Mouse (Mus musculus) kidney, postnatal 0 days (tissue): ENCODE measurements around the gene Emc10. TPM values are rescaled to one million over a fixed set of nuclear protein-coding genes. Genes with fewer than 3 reads are reported as not detected.

Experiments
- ATAC-seq: fragments of 200-750 bp; cut with Nextera tagmentation; replicated peaks from 2 replicates; pipeline ENCODE4 v1.8.0; 2017; ENCODE audit warnings: low read depth, moderate number of reproducible peaks, moderate TSS enrichment, moderate library complexity; ENCODE audit not compliant: low FRiP score
- DNase-seq: peaks from one replicate; pipeline ENCODE4 v3.0.0-alpha.2; 2016; ENCODE audit warnings: low spot score
- H3K27ac ChIP-seq: fragments of 300-500 bp; sonication (generic); 2 replicates; pipeline ENCODE4 v1.5.1; 2014; ENCODE audit warnings: mild to moderate bottlenecking
- H3K27me3 ChIP-seq: fragments of 300-500 bp; sonication (generic); 2 replicates; pipeline ENCODE4 v1.6.1; 2014; ENCODE audit warnings: low read length, mixed read lengths; ENCODE audit not compliant: insufficient read depth
- H3K36me3 ChIP-seq: fragments of 300-500 bp; sonication (generic); 2 replicates; pipeline ENCODE4 v1.6.1; 2014; ENCODE audit warnings: low read length, mixed read lengths; ENCODE audit not compliant: insufficient read depth
- H3K4me1 ChIP-seq: fragments of 300-500 bp; sonication (generic); replicated peaks from 2 replicates; pipeline ENCODE4 v1.6.1; 2014; ENCODE audit warnings: antibody characterized with exemption, low read length, mixed read lengths; ENCODE audit not compliant: insufficient read depth
- H3K4me2 ChIP-seq: fragments of 300-500 bp; sonication (generic); 2 replicates; pipeline ENCODE4 v1.6.1; 2014; ENCODE audit warnings: mild to moderate bottlenecking, low read length, moderate library complexity, mixed read lengths
- H3K4me3 ChIP-seq: fragments of 300-500 bp; sonication (generic); replicated peaks from 2 replicates; pipeline ENCODE4 v1.5.1; 2014; ENCODE audit warnings: low read depth, low read length
- H3K9ac ChIP-seq: fragments of 300-500 bp; sonication (generic); 2 replicates; pipeline ENCODE4 v1.6.1; 2014; ENCODE audit warnings: low read depth, low read length
- H3K9me3 ChIP-seq: fragments of 300-500 bp; sonication (generic); replicated peaks from 2 replicates; pipeline ENCODE4 v1.6.1; 2016; ENCODE audit warnings: low read length, inconsistent platforms, mixed read lengths
- CTCF ChIP-seq: IDR thresholded peaks from 2 replicates; pipeline ENCODE4 v1.5.1; 2016; ENCODE audit warnings: antibody characterized with exemption, low read depth, mild to moderate bottlenecking, moderate library complexity
- WGBS: fragments of 180-500 bp; shearing (Covaris S2); extraction: QIAGEN DNeasy Blood & Tissue Kit; methylation state at CpG from one replicate; pipeline ENCODE4 v1.1.7; 2014; 5-methylcytosine and 5-hydroxymethylcytosine counted together
- polyA plus RNA-seq: library from polyadenylated mRNA; unstranded; fragments of >200 nt; fragmentation: Nextera tagmentation; extraction: Ambion mirVana; gene quantifications from 2 replicates; pipeline ENCODE4 v1.2.1, GENCODE M21; 2015

Emc10 gene
- polyA plus RNA-seq, 1 experiment from 2014 or later = 136 TPM

- Histone ChIP-seq H3K4me1 (no peaks in the 10 kb centered on the region), H3K9me3 (no peaks in the 10 kb centered on the region), H3K36me3 (no peaks in the 10 kb centered on the region), H3K9ac (peak overlapping the region; percentile 43; the same call in 1 of the 2 replicates), H3K27me3 (0 out of 2 replicates have a peak, but pooled peaks cover 7% of the 10 kb centered on the region), H3K4me3 (no peak overlapping the region), H3K27ac (no peak overlapping the region), H3K4me2 (peak overlapping the region; percentile 48)
- TF ChIP-seq CTCF = no peak
- ATAC-seq (0 out of 2 replicates have a peak, but pooled peaks have one; percentile 30), DNase-seq (peak; percentile 57)
- WGBS = 18% methylated on average over 22 of the region's 22 CpGs
Observed at GRCm38 (mm10) chr7:44525126-44525832, 28.9 kb upstream of the Emc10 start.

GRCm38 (mm10) chr7:44524502-44524901 is 28.2 kb upstream of the Emc10 start, which contains the start of gene Mybpc2:
Gene Mybpc2 (minus strand): TSS chr7:44524656.
- H3K27ac ChIP-seq = no peak within 1 kb of the TSS
- no peak for TF ChIP-seq CTCF
- H3K4me1 ChIP-seq = no peaks in the 10 kb centered on the region
- peak within 1 kb of the TSS; percentile 48 for H3K4me2 ChIP-seq
- DNase-seq = no peak
- no peak for ATAC-seq
- H3K4me3 ChIP-seq = no peak within 1 kb of the TSS
- peak within 1 kb of the TSS; percentile 43; the same call in 1 of the 2 replicates for H3K9ac ChIP-seq
- 27% methylated on average over 12 of the region's 12 CpGs for WGBS
- no peaks in the 10 kb centered on the region for H3K9me3 ChIP-seq
- no peaks in the 10 kb centered on the region for H3K36me3 ChIP-seq
- 0 out of 2 replicates have a peak, but pooled peaks cover 7% of the 10 kb centered on the region for H3K27me3 ChIP-seq

- Histone ChIP-seq H3K9me3 (no peaks in the 10 kb centered on the region), H3K9ac (no peak overlapping the region), H3K4me2 (no peak overlapping the region), H3K27me3 (0 out of 2 replicates have a peak, but pooled peaks cover 7% of the 10 kb centered on the region), H3K4me3 (no peak overlapping the region), H3K36me3 (no peaks in the 10 kb centered on the region), H3K4me1 (no peaks in the 10 kb centered on the region), H3K27ac (no peak overlapping the region)
- DNase-seq (no peak), ATAC-seq (no peak)
- 88% methylated on average over 2 of the region's 2 CpGs for WGBS
- no peak for TF ChIP-seq CTCF
Observed at GRCm38 (mm10) chr7:44523056-44523455, 26.7 kb upstream of the Emc10 start.

GRCm38 (mm10) chr7:44521710-44522109 is 25.4 kb upstream of the Emc10 start:
- ATAC-seq = peak; percentile 33; the same call in 1 of the 2 replicates

GRCm38 (mm10) chr7:44520990-44521389 is 24.7 kb upstream of the Emc10 start:
- Histone ChIP-seq H3K9me3 (no peaks in the 10 kb centered on the region), H3K27me3 (0 out of 2 replicates have a peak, but pooled peaks cover 7% of the 10 kb centered on the region), H3K4me3 (no peak overlapping the region), H3K27ac (no peak overlapping the region), H3K36me3 (no peaks in the 10 kb centered on the region), H3K9ac (no peak overlapping the region), H3K4me1 (no peaks in the 10 kb centered on the region), H3K4me2 (no peak overlapping the region)
- ATAC-seq = no peak
- WGBS = 47% methylated on average over 3 of the region's 3 CpGs
- no peak for DNase-seq
- TF ChIP-seq CTCF = no peak

More at GRCm38 (mm10) chr7:44521710-44522109, 25.4 kb upstream of the Emc10 start:
- H3K4me2 ChIP-seq = peak overlapping the region; percentile 28; the same call in 1 of the 2 replicates
- H3K27me3 ChIP-seq = 0 out of 2 replicates have a peak, but pooled peaks cover 7% of the 10 kb centered on the region
- no peaks in the 10 kb centered on the region for H3K4me1 ChIP-seq
- H3K9me3 ChIP-seq = no peaks in the 10 kb centered on the region
- H3K9ac ChIP-seq = no peak overlapping the region
- TF ChIP-seq CTCF = peak; percentile 81
- DNase-seq = peak; percentile 72
- H3K4me3 ChIP-seq = no peak overlapping the region; the same call in 1 of the 2 replicates
- H3K27ac ChIP-seq = no peak overlapping the region
- 1% methylated on average over 20 of the region's 20 CpGs for WGBS
- no peaks in the 10 kb centered on the region for H3K36me3 ChIP-seq

- no peak overlapping the region for H3K4me3 ChIP-seq
- no peak for DNase-seq
- no peak; the same call in 1 of the 2 replicates for TF ChIP-seq CTCF
- H3K4me1 ChIP-seq = no peaks in the 10 kb centered on the region
- no peak overlapping the region for H3K9ac ChIP-seq
- H3K27me3 ChIP-seq = 0 out of 2 replicates have a peak, but pooled peaks cover 7% of the 10 kb centered on the region
- H3K9me3 ChIP-seq = no peaks in the 10 kb centered on the region
- H3K27ac ChIP-seq = no peak overlapping the region
- ATAC-seq = no peak
- no peaks in the 10 kb centered on the region for H3K36me3 ChIP-seq
- WGBS = 70% methylated on average over 9 of the region's 9 CpGs
- no peak overlapping the region for H3K4me2 ChIP-seq
Observed at GRCm38 (mm10) chr7:44519240-44519913, 23.0 kb upstream of the Emc10 start.
